Mouse (Mus musculus) MEL (cell line): ENCODE results near the gene Itpr2. TPM values are rescaled to one million over a fixed set of nuclear protein-coding genes. Genes with fewer than 3 reads are reported as not detected.

ENCODE experiments used
- DNase-seq: peaks from one replicate; pipeline ENCODE4 v3.0.0; 2011; ENCODE audit warnings: low read depth, low spot score
- H3K27ac ChIP-seq: 2 replicates; pipeline ENCODE4 v1.5.1; 2012; ENCODE audit warnings: low read depth, mild to moderate bottlenecking, control low read depth, low read length, moderate library complexity; ENCODE audit not compliant: control insufficient read depth
- H3K27me3 ChIP-seq, 2 experiments: fragments of 150-350 bp in 1 of 2; sonication (generic) in 1 of 2; 2 replicates each; pipeline ENCODE4 v1.6.1; 2012; ENCODE audit warnings: low read length in 2 of 2, mild to moderate bottlenecking in 2 of 2, improper control_type of control experiment in 1 of 2, moderate library complexity in 1 of 2; ENCODE audit not compliant: insufficient read depth in 2 of 2, control insufficient read depth in 1 of 2
- H3K36me3 ChIP-seq, 2 experiments: 2 replicates each; pipeline ENCODE4 v1.6.1; 2012 to 2014; ENCODE audit warnings: low read length in 2 of 2, improper control_type of control experiment in 1 of 2, inconsistent platforms in 1 of 2, mild to moderate bottlenecking in 1 of 2; ENCODE audit not compliant: insufficient read depth in 2 of 2, control insufficient read depth in 1 of 2
- H3K4me1 ChIP-seq, 2 experiments: fragments of 150-350 bp in 1 of 2; sonication (generic) in 1 of 2; 2 replicates each; pipeline ENCODE4 v1.6.1; 2012; ENCODE audit warnings: low read length in 2 of 2, improper control_type of control experiment in 1 of 2, mild to moderate bottlenecking in 1 of 2; ENCODE audit not compliant: insufficient read depth in 2 of 2, control insufficient read depth in 1 of 2
- H3K4me3 ChIP-seq, 2 experiments: fragments of 150-350 bp in 1 of 2; sonication (generic) in 1 of 2; 2 replicates each; pipeline ENCODE4 v1.5.1; 2012; ENCODE audit warnings: low read depth in 2 of 2, low read length in 2 of 2, mild to moderate bottlenecking in 2 of 2, moderate library complexity in 2 of 2, control low read depth in 1 of 2, improper control_type of control experiment in 1 of 2; ENCODE audit not compliant: control insufficient read depth in 1 of 2, insufficient read depth in 1 of 2
- H3K79me2 ChIP-seq: 2 replicates; pipeline ENCODE4 v1.6.1; 2012; ENCODE audit warnings: mild to moderate bottlenecking, low read length, moderate library complexity; ENCODE audit not compliant: control insufficient read depth, poor library complexity, insufficient read depth
- H3K9ac ChIP-seq: 2 replicates; pipeline ENCODE4 v1.6.1; 2012; ENCODE audit warnings: low read depth, mild to moderate bottlenecking, control low read depth, low read length, moderate library complexity; ENCODE audit not compliant: control insufficient read depth, poor library complexity, severe bottlenecking
- H3K9me3 ChIP-seq: fragments of 150-350 bp; sonication (generic); replicated peaks from 2 replicates; pipeline ENCODE4 v1.6.1; 2012; ENCODE audit warnings: mild to moderate bottlenecking, low read length, improper control_type of control experiment, moderate library complexity; ENCODE audit not compliant: insufficient read depth
- CTCF ChIP-seq, 3 experiments: IDR thresholded peaks in 2 of 3; conservative IDR thresholded peaks in 1 of 3; 2 replicates each; pipeline ENCODE4 v1.5.1; 2011 to 2012; ENCODE audit warnings: low read length in 3 of 3, low read depth in 2 of 3, mild to moderate bottlenecking in 2 of 3, improper control_type of control experiment in 1 of 3, inconsistent platforms in 1 of 3, mixed read lengths in 1 of 3, moderate library complexity in 1 of 3; ENCODE audit not compliant: control insufficient read depth in 1 of 3, insufficient read depth in 1 of 3, poor library complexity in 1 of 3, severe bottlenecking in 1 of 3
- GABPA ChIP-seq: IDR thresholded peaks from 2 replicates; pipeline ENCODE4 v1.6.1; 2012; ENCODE audit warnings: low read depth, mild to moderate bottlenecking, inconsistent platforms, low read length, improper control_type of control experiment, moderate library complexity
- GATA1 ChIP-seq: IDR thresholded peaks from 2 replicates; pipeline ENCODE4 v1.6.1; 2011; ENCODE audit warnings: low read depth, low read length, improper control_type of control experiment
- KAT2A ChIP-seq: conservative IDR thresholded peaks from 2 replicates; pipeline ENCODE4 v1.6.1; 2012; ENCODE audit warnings: low read depth, low read length, improper control_type of control experiment, inconsistent platforms
- MAX ChIP-seq: IDR thresholded peaks from 2 replicates; pipeline ENCODE4 v1.6.1; 2011; ENCODE audit warnings: low read length, improper control_type of control experiment
- MAZ ChIP-seq: IDR thresholded peaks from 2 replicates; pipeline ENCODE4 v1.6.1; 2012; ENCODE audit warnings: low read depth, mild to moderate bottlenecking, inconsistent platforms, low read length, improper control_type of control experiment
- MXI1 ChIP-seq: IDR thresholded peaks from 2 replicates; pipeline ENCODE4 v1.6.1; 2011; ENCODE audit warnings: mild to moderate bottlenecking, low read depth, low read length, improper control_type of control experiment
- MYC ChIP-seq: IDR thresholded peaks from 2 replicates; pipeline ENCODE4 v1.6.1; 2011; ENCODE audit warnings: low read depth, mild to moderate bottlenecking, low read length, improper control_type of control experiment, moderate library complexity
- NELFE ChIP-seq: IDR thresholded peaks from 2 replicates; pipeline ENCODE4 v1.6.1; 2011; ENCODE audit warnings: low read depth, low read length, improper control_type of control experiment
- NRF1 ChIP-seq: IDR thresholded peaks from 2 replicates; pipeline ENCODE4 v1.6.1; 2014; ENCODE audit warnings: low read depth, mild to moderate bottlenecking, inconsistent platforms, low read length, improper control_type of control experiment, moderate library complexity; ENCODE audit not compliant: poor library complexity, insufficient read depth, severe bottlenecking
- POLR2A ChIP-seq, 2 experiments: IDR thresholded peaks; 2 replicates each; pipeline ENCODE4 v1.6.1; 2011 to 2012; ENCODE audit warnings: low read length in 2 of 2, mild to moderate bottlenecking in 2 of 2, control low read depth in 1 of 2, improper control_type of control experiment in 1 of 2, low read depth in 1 of 2, moderate library complexity in 1 of 2; ENCODE audit not compliant: control insufficient read depth in 1 of 2, insufficient read depth in 1 of 2, poor library complexity in 1 of 2
- POLR2AphosphoS5 ChIP-seq: IDR thresholded peaks from 2 replicates; pipeline ENCODE4 v1.6.1; 2012; ENCODE audit warnings: low read depth, borderline replicate concordance, mild to moderate bottlenecking, inconsistent platforms, low read length, moderate library complexity, mixed read lengths
- RAD21 ChIP-seq: IDR thresholded peaks from 2 replicates; pipeline ENCODE4 v1.6.1; 2011; ENCODE audit warnings: mild to moderate bottlenecking, low read depth, low read length, improper control_type of control experiment
- RCOR1 ChIP-seq: IDR thresholded peaks from 2 replicates; pipeline ENCODE4 v1.6.1; 2012; ENCODE audit warnings: low read depth, mild to moderate bottlenecking, inconsistent platforms, low read length, improper control_type of control experiment
- SMC3 ChIP-seq: IDR thresholded peaks from 2 replicates; pipeline ENCODE4 v1.6.1; 2011; ENCODE audit warnings: low read depth, low read length, improper control_type of control experiment
- TAL1 ChIP-seq: IDR thresholded peaks from 2 replicates; pipeline ENCODE4 v1.6.1; 2012; ENCODE audit warnings: mild to moderate bottlenecking, inconsistent platforms, low read length, moderate library complexity, mixed read lengths
- TBP ChIP-seq: IDR thresholded peaks from 2 replicates; pipeline ENCODE4 v1.8.0; 2011; ENCODE audit warnings: low read depth, low read length, improper control_type of control experiment
- TCF12 ChIP-seq: IDR thresholded peaks from 2 replicates; pipeline ENCODE4 v1.6.1; 2014; ENCODE audit warnings: low read depth, mild to moderate bottlenecking, inconsistent platforms, low read length, improper control_type of control experiment, moderate library complexity
- UBTF ChIP-seq: IDR thresholded peaks from 2 replicates; pipeline ENCODE4 v1.6.1; 2012; ENCODE audit warnings: low read depth, mild to moderate bottlenecking, inconsistent platforms, low read length, improper control_type of control experiment, moderate library complexity, borderline replicate concordance; ENCODE audit not compliant: insufficient read depth
- ZC3H11A ChIP-seq: IDR thresholded peaks from 2 replicates; pipeline ENCODE4 v1.6.1; 2012; ENCODE audit warnings: low read depth, mild to moderate bottlenecking, inconsistent platforms, low read length, improper control_type of control experiment
- ZKSCAN1 ChIP-seq: IDR thresholded peaks from 2 replicates; pipeline ENCODE4 v1.6.1; 2012; ENCODE audit warnings: low read depth, mild to moderate bottlenecking, inconsistent platforms, low read length, improper control_type of control experiment, moderate library complexity
- ZNF384 ChIP-seq: IDR thresholded peaks from 2 replicates; pipeline ENCODE4 v1.6.1; 2012; ENCODE audit warnings: low read depth, mild to moderate bottlenecking, inconsistent platforms, low read length, improper control_type of control experiment
- polyA plus RNA-seq, 2 experiments: library from polyadenylated mRNA; stranded (reverse) in 1 of 2; unstranded in 1 of 2; fragments of >175 nt in 1 of 2; fragments of >200 nt in 1 of 2; gene quantifications; 2 replicates each; pipeline versions ENCODE4 v1.2.1 to v1.2.4; 2012; ENCODE audit warnings: low replicate concordance in 2 of 2, low read depth in 1 of 2; ENCODE audit not compliant: insufficient read length in 2 of 2, insufficient read depth in 1 of 2, missing spikeins in 1 of 2
- total RNA-seq: library from RNA; depleted of rRNA; stranded (reverse); fragments of 300-350 nt; gene quantifications from 2 replicates; pipeline ENCODE4 v1.2.3, GENCODE M21; 2012

The Itpr2 gene
- total and polyA plus RNA-seq, 3 experiments, result 1.5 to 3.0 TPM; not detected in 1

DNA sequence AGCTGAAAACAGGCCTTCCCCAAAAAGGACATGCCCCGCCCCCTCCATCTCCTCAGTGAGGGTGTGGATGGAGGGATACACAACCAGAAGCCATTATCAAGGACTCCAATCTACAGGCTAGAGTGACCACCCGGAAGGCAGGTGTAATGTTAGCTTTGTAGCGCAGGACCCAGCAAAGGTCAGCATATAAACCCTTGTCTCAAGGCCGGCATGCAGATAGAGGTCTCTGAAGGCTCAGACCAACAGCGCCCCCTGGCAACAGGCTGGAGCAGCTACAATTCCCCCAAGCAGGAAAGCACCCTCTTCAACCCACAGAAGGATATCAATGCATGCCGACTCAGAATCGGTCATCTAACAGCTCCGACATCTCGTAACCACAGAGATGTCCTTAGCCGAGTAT, 162.2 kb downstream of the Itpr2 start:
- no peaks in the 10 kb centered on the region for H3K9me3 ChIP-seq
- DNase-seq, result peak; percentile 80
- no peak overlapping the region for H3K9ac ChIP-seq
- no peak for TF ChIP-seq TCF12
- peak; percentile 83 to 93 (median 88) for TF ChIP-seq CTCF (IDR thresholded peaks at IDR 0.05 in 2 of 3, conservative IDR thresholded peaks at IDR 0.05 in 1 of 3; ENCODE audit: control insufficient read depth in 1 of 3, insufficient read depth in 1 of 3, low read depth in 2 of 3, low read length in 3 of 3, poor library complexity in 1 of 3, severe bottlenecking in 1 of 3)
- TF ChIP-seq RAD21, result peak; percentile 69
- peak; percentile 80 for TF ChIP-seq SMC3
- peak; percentile 33; the same call in 1 of the 2 replicates for TF ChIP-seq ZC3H11A
- TF ChIP-seq GATA1, result peak; percentile 13; the same call in 1 of the 2 replicates
- TF ChIP-seq, all 39 proteins: peak for 5
- H3K27ac ChIP-seq, result no peak overlapping the region
- H3K4me1 ChIP-seq, result no peaks in the 10 kb centered on the region
- H3K27me3 ChIP-seq, result no peaks in the 10 kb centered on the region
- H3K36me3 ChIP-seq, result no peaks in the 10 kb centered on the region
- H3K79me2 ChIP-seq, result no peaks in the 10 kb centered on the region
- no peak overlapping the region for H3K4me3 ChIP-seq

DNA sequence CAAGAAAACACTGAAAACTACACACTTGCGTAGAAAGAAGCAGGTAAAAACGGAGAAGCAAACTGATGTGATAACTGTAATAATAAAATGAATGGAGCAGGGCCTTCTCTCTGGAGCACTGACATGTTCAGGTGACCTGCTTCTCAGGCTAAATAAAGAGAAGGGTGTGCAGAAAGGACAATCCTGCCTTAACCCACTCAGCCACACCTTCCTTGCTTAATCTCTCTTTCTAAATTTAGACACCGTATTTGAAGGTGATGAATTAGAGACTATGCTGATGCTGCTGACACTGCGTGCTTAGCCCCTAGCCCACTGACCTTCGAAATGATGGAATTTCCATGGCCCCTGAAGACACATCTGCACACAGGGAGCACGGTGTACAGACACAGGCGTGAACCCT, 164.8 kb downstream of the Itpr2 start:
- Histone ChIP-seq H3K79me2 (no peaks in the 10 kb centered on the region), H3K27ac (no peak overlapping the region), H3K9me3 (no peaks in the 10 kb centered on the region), H3K4me1 (no peaks in the 10 kb centered on the region), H3K27me3 (no peaks in the 10 kb centered on the region), H3K9ac (no peak overlapping the region), H3K4me3 (no peak overlapping the region), H3K36me3 (no peaks in the 10 kb centered on the region)
- DNase-seq, result no peak
- no peak for TF ChIP-seq KAT2A
- no peak for TF ChIP-seq ZC3H11A
- no peak for TF ChIP-seq TBP
- no peak for TF ChIP-seq MYC
- no peak for TF ChIP-seq GABPA
- no peak for TF ChIP-seq MXI1
- no peak for TF ChIP-seq TCF12
- TF ChIP-seq POLR2AphosphoS5, result no peak
- no peak for TF ChIP-seq ZKSCAN1
- TF ChIP-seq TAL1, result no peak
- TF ChIP-seq NELFE, result no peak
- TF ChIP-seq MAZ, result no peak
- no peak for TF ChIP-seq UBTF
- no peak for TF ChIP-seq NRF1
- no peak for TF ChIP-seq POLR2A (IDR thresholded peaks at IDR 0.05; ENCODE audit: control insufficient read depth in 1 of 2, insufficient read depth in 1 of 2, low read depth in 1 of 2, low read length in 2 of 2, poor library complexity in 1 of 2)
- no peak for TF ChIP-seq ZNF384
- no peak for TF ChIP-seq RCOR1
- no peak for TF ChIP-seq MAX
